Mouse (Mus musculus) limb, embryonic 14.5 days (tissue): ENCODE data around the gene Cx3cr1. TPM values are rescaled to one million over a fixed set of nuclear protein-coding genes. Genes with fewer than 3 reads are reported as not detected.

Experiments
- ATAC-seq: fragments of 200-750 bp; cut with Nextera tagmentation; 2 replicates; pipeline ENCODE4 v1.8.0; 2017; ENCODE audit warnings: low read depth, moderate number of reproducible peaks, moderate TSS enrichment; ENCODE audit not compliant: low FRiP score
- DNase-seq: peaks from one replicate; pipeline ENCODE4 v3.0.0-alpha.2; 2015; ENCODE audit warnings: low spot score
- H3K27ac ChIP-seq: fragments of 300-500 bp; sonication (generic); replicated peaks from 2 replicates; pipeline ENCODE4 v1.5.1; 2014; ENCODE audit warnings: low read depth, mild to moderate bottlenecking, low read length, moderate library complexity, mixed read lengths
- H3K27me3 ChIP-seq: fragments of 300-500 bp; sonication (generic); 2 replicates; pipeline ENCODE4 v1.6.1; 2014; ENCODE audit warnings: low read length, mixed read lengths; ENCODE audit not compliant: control insufficient read depth, insufficient read depth
- H3K36me3 ChIP-seq: fragments of 300-500 bp; sonication (generic); 2 replicates; pipeline ENCODE4 v1.6.1; 2014; ENCODE audit warnings: mild to moderate bottlenecking, low read length, moderate library complexity, mixed read lengths; ENCODE audit not compliant: control insufficient read depth, insufficient read depth
- H3K4me1 ChIP-seq: fragments of 300-500 bp; sonication (generic); 2 replicates; pipeline ENCODE4 v1.6.1; 2014; ENCODE audit warnings: antibody characterized with exemption, low read length, mixed read lengths; ENCODE audit not compliant: control insufficient read depth, insufficient read depth
- H3K4me2 ChIP-seq: fragments of 300-500 bp; sonication (generic); replicated peaks from 2 replicates; pipeline ENCODE4 v1.6.1; 2014; ENCODE audit warnings: low read depth, mild to moderate bottlenecking, low read length, moderate library complexity; ENCODE audit not compliant: severe bottlenecking
- H3K4me3 ChIP-seq: fragments of 300-500 bp; sonication (generic); replicated peaks from 2 replicates; pipeline ENCODE4 v1.5.1; 2014; ENCODE audit warnings: low read length
- H3K9ac ChIP-seq: fragments of 300-500 bp; sonication (generic); 2 replicates; pipeline ENCODE4 v1.6.1; 2014; ENCODE audit warnings: mild to moderate bottlenecking, low read depth, low read length, moderate library complexity; ENCODE audit not compliant: severe bottlenecking
- H3K9me3 ChIP-seq: fragments of 300-500 bp; sonication (generic); 2 replicates; pipeline ENCODE4 v1.6.1; 2016; ENCODE audit warnings: low read length; ENCODE audit not compliant: control insufficient read depth
- POLR2A ChIP-seq: fragments of 200-500 bp; IDR thresholded peaks from 2 replicates; pipeline ENCODE4 v1.8.0; 2012; ENCODE audit warnings: inconsistent platforms, mild to moderate bottlenecking, moderate library complexity, borderline replicate concordance; ENCODE audit not compliant: insufficient read depth, insufficient read length; ENCODE audit errors: extremely low read depth
- WGBS: fragments of 180-500 bp; shearing (Covaris S2); extraction: QIAGEN DNeasy Blood & Tissue Kit; methylation state at CpG from one replicate; pipeline ENCODE4 v1.1.7; 2014; 5-methylcytosine and 5-hydroxymethylcytosine counted together
- polyA plus RNA-seq, 2 experiments: library from polyadenylated mRNA; depleted of rRNA in 1 of 2; stranded (reverse) in 1 of 2; unstranded in 1 of 2; fragments of >200 nt; fragmentation: Nextera tagmentation in 1 of 2; extraction: Ambion mirVana in 1 of 2; gene quantifications; 2 replicates each; pipeline versions ENCODE4 v1.2.1 to v1.2.3; 2012 to 2014

Cx3cr1 gene
- polyA plus RNA-seq, 2 experiments, result 10.1 to 11.0 TPM

DNA sequence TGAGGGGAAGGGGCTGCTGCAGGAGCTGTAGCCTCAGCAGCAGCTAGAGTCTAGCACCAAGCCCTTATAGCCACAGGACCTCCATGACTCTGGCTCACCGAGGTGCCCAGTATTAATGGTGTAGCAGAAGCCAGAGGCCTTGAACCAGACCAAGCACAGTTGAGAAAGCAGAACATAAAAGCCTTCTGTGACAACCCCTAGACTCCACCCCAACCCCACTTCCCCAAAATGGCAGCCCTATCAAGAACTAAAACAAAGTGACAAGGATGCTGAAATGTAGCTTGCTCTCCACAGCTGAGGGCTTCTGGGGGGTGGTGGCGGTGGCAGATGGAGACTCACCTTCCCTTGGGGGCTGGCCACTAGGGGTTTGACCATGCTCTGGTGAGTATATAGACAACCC lies 31.5 kb upstream of the Cx3cr1 start:
- DNase-seq (no peak), ATAC-seq (no peak)
- WGBS, result 85% methylated on average over 2 of the region's 2 CpGs
- Histone ChIP-seq H3K27me3 (no peaks in the 10 kb centered on the region), H3K4me2 (no peak overlapping the region), H3K4me3 (no peak overlapping the region), H3K9ac (no peak overlapping the region), H3K27ac (no peak overlapping the region), H3K9me3 (no peaks in the 10 kb centered on the region), H3K36me3 (no peaks in the 10 kb centered on the region), H3K4me1 (no peaks in the 10 kb centered on the region)
- TF ChIP-seq POLR2A, result no peak

DNA sequence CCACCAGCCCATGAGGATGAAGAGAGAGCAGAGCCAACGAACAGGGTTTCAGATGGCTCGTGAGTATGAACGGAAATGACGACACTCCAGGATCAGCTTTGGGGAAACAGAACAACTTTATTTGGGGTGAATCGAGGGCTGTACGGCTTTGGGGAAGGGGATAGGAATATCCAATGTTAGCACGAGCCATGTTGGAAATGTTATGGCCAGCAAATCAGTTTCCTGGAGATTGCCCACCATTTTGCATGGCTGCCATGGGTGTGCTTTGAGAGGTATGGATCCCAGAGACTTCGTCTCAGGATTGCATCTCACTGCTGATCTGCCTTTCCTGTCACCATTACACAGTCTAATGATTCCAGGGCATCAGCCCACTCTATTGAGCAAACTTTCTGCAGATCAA lies 29.6 kb upstream of the Cx3cr1 start:
- Histone ChIP-seq H3K36me3 (no peaks in the 10 kb centered on the region), H3K27ac (no peak overlapping the region), H3K9ac (no peak overlapping the region), H3K4me1 (no peaks in the 10 kb centered on the region), H3K27me3 (no peaks in the 10 kb centered on the region), H3K9me3 (no peaks in the 10 kb centered on the region), H3K4me3 (no peak overlapping the region), H3K4me2 (no peak overlapping the region)
- DNase-seq (no peak), ATAC-seq (no peak)
- 88% methylated on average over 8 of the region's 8 CpGs for WGBS
- TF ChIP-seq POLR2A, result no peak

DNA sequence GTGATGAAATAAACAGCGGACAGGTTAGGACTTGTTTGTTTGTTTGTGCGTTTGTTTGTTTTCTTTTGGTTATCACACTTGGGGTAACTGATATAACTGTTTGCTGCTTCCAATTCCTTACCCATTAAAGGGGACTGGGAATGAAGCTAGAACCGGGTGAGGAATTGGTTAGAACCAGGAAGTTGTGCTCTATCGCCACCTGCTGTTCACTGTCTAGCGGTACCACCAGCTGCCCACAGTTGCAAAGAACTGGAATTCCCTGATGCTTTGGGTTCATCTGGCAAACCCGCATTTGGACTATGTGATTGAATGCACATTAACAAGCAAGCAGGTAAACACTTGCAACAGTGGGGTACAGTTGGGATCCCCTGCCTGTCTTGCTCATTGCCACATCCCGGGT lies 29.0 kb upstream of the Cx3cr1 start:
- DNase-seq (peak; percentile 87), ATAC-seq (no peak)
- H3K27ac ChIP-seq, result no peak overlapping the region
- H3K4me2 ChIP-seq, result no peak overlapping the region
- H3K9ac ChIP-seq, result no peak overlapping the region
- H3K36me3 ChIP-seq, result no peaks in the 10 kb centered on the region
- TF ChIP-seq POLR2A, result no peak
- H3K4me3 ChIP-seq, result no peak overlapping the region
- H3K9me3 ChIP-seq, result no peaks in the 10 kb centered on the region
- 25% methylated on average over 7 of the region's 7 CpGs for WGBS
- H3K4me1 ChIP-seq, result no peaks in the 10 kb centered on the region
- H3K27me3 ChIP-seq, result no peaks in the 10 kb centered on the region

DNA sequence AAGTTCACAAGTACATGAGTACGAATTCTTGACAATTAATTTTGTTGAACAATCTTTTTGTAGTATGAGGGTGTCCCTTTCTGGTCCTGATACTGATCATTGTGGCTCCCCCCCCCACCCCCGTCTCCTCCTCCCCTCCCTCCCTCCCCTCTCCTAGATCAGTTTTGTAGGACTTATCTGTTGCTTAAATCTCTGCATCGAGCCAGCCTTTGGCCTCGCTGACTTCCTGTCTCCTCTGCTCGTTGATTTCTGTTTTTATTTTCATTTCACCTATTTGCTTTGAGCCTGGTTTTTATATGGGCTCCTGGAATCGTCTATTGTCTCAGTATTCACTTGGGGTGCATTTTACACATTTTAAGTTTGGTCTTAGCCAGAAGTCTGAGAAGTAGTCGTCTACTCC lies 26.2 kb upstream of the Cx3cr1 start:
- H3K36me3 ChIP-seq, result no peaks in the 10 kb centered on the region
- no peak overlapping the region for H3K4me3 ChIP-seq
- ATAC-seq (no peak), DNase-seq (no peak)
- H3K27me3 ChIP-seq, result no peaks in the 10 kb centered on the region
- H3K9me3 ChIP-seq, result no peaks in the 10 kb centered on the region
- no peak for TF ChIP-seq POLR2A
- no peak overlapping the region for H3K4me2 ChIP-seq
- H3K4me1 ChIP-seq, result no peaks in the 10 kb centered on the region
- WGBS, result 67% methylated on average over 7 of the region's 7 CpGs
- H3K27ac ChIP-seq, result no peak overlapping the region
- H3K9ac ChIP-seq, result no peak overlapping the region

DNA sequence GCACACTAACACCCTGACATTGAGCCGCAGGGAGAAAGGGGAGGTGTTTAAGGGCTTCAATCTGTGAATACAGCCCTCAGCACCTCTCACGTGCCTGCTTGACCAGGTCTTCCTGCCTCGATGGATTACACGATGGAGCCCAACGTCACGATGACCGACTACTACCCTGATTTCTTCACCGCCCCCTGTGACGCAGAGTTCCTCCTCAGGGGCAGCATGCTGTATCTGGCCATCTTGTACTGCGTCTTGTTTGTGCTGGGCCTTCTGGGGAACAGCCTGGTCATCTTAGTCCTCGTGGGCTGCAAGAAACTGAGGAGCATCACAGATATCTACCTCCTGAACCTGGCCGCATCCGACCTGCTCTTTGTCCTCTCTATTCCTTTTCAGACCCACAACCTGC lies 24.0 kb upstream of the Cx3cr1 start:
- DNase-seq (no peak), ATAC-seq (no peak)
- H3K9me3 ChIP-seq, result no peaks in the 10 kb centered on the region
- no peaks in the 10 kb centered on the region for H3K27me3 ChIP-seq
- WGBS, result 90% methylated on average over 13 of the region's 13 CpGs
- H3K9ac ChIP-seq, result no peak overlapping the region
- no peak overlapping the region for H3K27ac ChIP-seq
- no peak for TF ChIP-seq POLR2A
- H3K4me1 ChIP-seq, result no peaks in the 10 kb centered on the region
- no peaks in the 10 kb centered on the region for H3K36me3 ChIP-seq
- H3K4me2 ChIP-seq, result no peak overlapping the region
- H3K4me3 ChIP-seq, result no peak overlapping the region

DNA sequence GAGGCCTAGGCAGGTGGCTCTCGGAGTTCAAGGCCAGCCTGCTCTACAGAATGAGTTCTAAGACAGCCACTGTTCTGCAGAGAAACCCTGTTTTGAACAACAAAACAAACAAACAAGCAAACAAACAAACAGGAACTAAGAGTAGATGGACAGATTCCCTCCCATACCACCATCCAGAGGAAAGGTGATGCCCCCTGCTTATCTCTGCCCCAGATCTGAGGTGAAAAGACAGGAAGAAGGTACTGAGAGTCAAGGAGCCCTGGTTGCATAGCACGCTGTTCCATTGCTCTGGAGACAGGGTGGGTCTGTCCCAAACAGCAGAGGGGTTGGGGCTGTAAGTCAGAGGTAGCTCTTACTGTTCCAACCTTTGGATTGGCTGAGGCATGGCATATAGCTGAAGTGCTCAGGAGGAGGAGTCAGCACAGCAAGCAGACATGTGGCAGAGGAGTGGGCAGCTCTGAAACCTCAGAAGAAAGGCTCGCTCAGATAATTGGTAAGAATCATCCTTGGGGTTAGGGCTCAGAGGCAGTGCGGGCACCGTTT lies 22.1 kb upstream of the Cx3cr1 start, which contains the start of gene Ccr8:
Gene Ccr8, plus strand, starts transcription at position 419 of the 543 bp plus-strand sequence.
- Histone ChIP-seq H3K4me1 (no peaks in the 10 kb centered on the region), H3K27me3 (no peaks in the 10 kb centered on the region), H3K4me2 (no peak within 1 kb of the TSS), H3K9ac (no peak within 1 kb of the TSS), H3K4me3 (no peak within 1 kb of the TSS), H3K27ac (no peak within 1 kb of the TSS), H3K9me3 (no peaks in the 10 kb centered on the region), H3K36me3 (no peaks in the 10 kb centered on the region)
- DNase-seq (no peak), ATAC-seq (no peak)
- WGBS, result 75% methylated on average over 5 of the region's 5 CpGs
- TF ChIP-seq POLR2A, result no peak
